Mouse (Mus musculus) hindbrain, embryonic 12.5 days (tissue): ENCODE results near the gene Nrxn2. TPM values are rescaled to one million over a fixed set of nuclear protein-coding genes. Genes with fewer than 3 reads are reported as not detected.

Source experiments
- ATAC-seq: fragments of 200-750 bp; cut with Nextera tagmentation; 2 replicates; pipeline ENCODE4 v1.8.0; 2017; ENCODE audit warnings: moderate TSS enrichment; ENCODE audit not compliant: low FRiP score
- H3K27ac ChIP-seq: fragments of 300-500 bp; sonication (generic); 2 replicates; pipeline ENCODE4 v1.5.1; 2016; ENCODE audit warnings: mild to moderate bottlenecking
- H3K27me3 ChIP-seq: fragments of 300-500 bp; sonication (generic); 2 replicates; pipeline ENCODE4 v1.6.1; 2016; ENCODE audit warnings: mild to moderate bottlenecking
- H3K36me3 ChIP-seq: fragments of 300-500 bp; sonication (generic); 2 replicates; pipeline ENCODE4 v1.6.1; 2016; ENCODE audit warnings: mild to moderate bottlenecking
- H3K4me1 ChIP-seq: fragments of 300-500 bp; sonication (generic); 2 replicates; pipeline ENCODE4 v1.6.1; 2016
- H3K4me2 ChIP-seq: fragments of 300-500 bp; sonication (generic); replicated peaks from 2 replicates; pipeline ENCODE4 v1.6.1; 2016; ENCODE audit warnings: mild to moderate bottlenecking
- H3K4me3 ChIP-seq: fragments of 300-500 bp; sonication (generic); 2 replicates; pipeline ENCODE4 v1.5.1; 2016; ENCODE audit warnings: mild to moderate bottlenecking
- H3K9ac ChIP-seq: fragments of 300-500 bp; sonication (generic); 2 replicates; pipeline ENCODE4 v1.6.1; 2016; ENCODE audit warnings: mild to moderate bottlenecking, moderate library complexity
- H3K9me3 ChIP-seq: fragments of 300-500 bp; sonication (generic); replicated peaks from 2 replicates; pipeline ENCODE4 v1.6.1; 2016; ENCODE audit warnings: mild to moderate bottlenecking
- WGBS: fragments of 180-500 bp; shearing (Covaris S2); methylation state at CpG from one replicate; pipeline ENCODE4 v1.1.7; 2016; 5-methylcytosine and 5-hydroxymethylcytosine counted together
- polyA plus RNA-seq: library from polyadenylated mRNA; unstranded; fragments of >200 nt; fragmentation: Nextera tagmentation; extraction: Ambion mirVana; gene quantifications from 2 replicates; pipeline ENCODE4 v1.2.1, GENCODE M21; 2016

Gene Nrxn2
- polyA plus RNA-seq, 1 experiment from 2014 or later: 21.3 TPM

- peaks cover 3% of the 10 kb centered on the region; the same call in 1 of the 2 replicates for H3K9me3 ChIP-seq
- WGBS: 88% methylated on average over 3 of the region's 3 CpGs
- H3K4me2 ChIP-seq: no peak overlapping the region
- no peak for ATAC-seq
- no peak overlapping the region for H3K4me3 ChIP-seq
- no peak overlapping the region for H3K9ac ChIP-seq
- H3K4me1 ChIP-seq: peaks cover 39% of the 10 kb centered on the region
- no peaks in the 10 kb centered on the region for H3K27me3 ChIP-seq
- no peak overlapping the region for H3K27ac ChIP-seq
- 0 out of 2 replicates have a peak, but pooled peaks cover 6% of the 10 kb centered on the region for H3K36me3 ChIP-seq
These were observed 48.4 kb downstream of the Nrxn2 start for GRCm38 (mm10) chr19:6466945-6467344.

- H3K27me3 ChIP-seq: no peaks in the 10 kb centered on the region
- peaks cover 3% of the 10 kb centered on the region; the same call in 1 of the 2 replicates for H3K9me3 ChIP-seq
- H3K9ac ChIP-seq: no peak overlapping the region
- WGBS: 91% methylated on average over 15 of the region's 15 CpGs
- H3K4me3 ChIP-seq: no peak overlapping the region
- H3K27ac ChIP-seq: no peak overlapping the region
- peaks cover 39% of the 10 kb centered on the region for H3K4me1 ChIP-seq
- H3K36me3 ChIP-seq: 0 out of 2 replicates have a peak, but pooled peaks cover 12% of the 10 kb centered on the region
- no peak overlapping the region for H3K4me2 ChIP-seq
- ATAC-seq: no peak
These were observed 48.9 kb downstream of the Nrxn2 start for GRCm38 (mm10) chr19:6467374-6467979.

GRCm38 (mm10) chr19:6471630-6472029, 53.1 kb downstream of the Nrxn2 start:
- Histone ChIP-seq H3K27me3 (no peaks in the 10 kb centered on the region), H3K4me3 (no peak overlapping the region), H3K36me3 (peaks cover 22% of the 10 kb centered on the region; the same call in 1 of the 2 replicates), H3K27ac (no peak overlapping the region; the same call in 1 of the 2 replicates), H3K4me2 (no peak overlapping the region), H3K9me3 (peaks cover 3% of the 10 kb centered on the region; the same call in 1 of the 2 replicates), H3K9ac (no peak overlapping the region), H3K4me1 (peaks cover 18% of the 10 kb centered on the region)
- 76% methylated on average over 4 of the region's 5 CpGs for WGBS
- no peak for ATAC-seq

- ATAC-seq: no peak
These were observed 54.3 kb downstream of the Nrxn2 start for GRCm38 (mm10) chr19:6472821-6473220.

GRCm38 (mm10) chr19:6474706-6475105, 56.2 kb downstream of the Nrxn2 start:
- H3K9me3 ChIP-seq: no peaks in the 10 kb centered on the region
- no peak for ATAC-seq
- no peak overlapping the region for H3K27ac ChIP-seq
- no peak overlapping the region for H3K4me3 ChIP-seq
- no peak overlapping the region for H3K4me2 ChIP-seq
- WGBS: 36% methylated on average over 15 of the region's 15 CpGs
- no peak overlapping the region for H3K9ac ChIP-seq
- no peaks in the 10 kb centered on the region for H3K27me3 ChIP-seq
- H3K36me3 ChIP-seq: peaks cover 32% of the 10 kb centered on the region
- peaks cover 10% of the 10 kb centered on the region for H3K4me1 ChIP-seq

More at GRCm38 (mm10) chr19:6472821-6473220, 54.3 kb downstream of the Nrxn2 start:
- no peak overlapping the region for H3K27ac ChIP-seq
- no peak overlapping the region for H3K4me2 ChIP-seq
- no peaks in the 10 kb centered on the region for H3K27me3 ChIP-seq
- no peak overlapping the region for H3K9ac ChIP-seq
- peaks cover 18% of the 10 kb centered on the region for H3K4me1 ChIP-seq
- WGBS: 88% methylated on average over 9 of the region's 9 CpGs
- H3K4me3 ChIP-seq: no peak overlapping the region
- H3K36me3 ChIP-seq: peaks cover 28% of the 10 kb centered on the region
- H3K9me3 ChIP-seq: no peaks in the 10 kb centered on the region

GRCm38 (mm10) chr19:6475129-6475528, 56.6 kb downstream of the Nrxn2 start:
- WGBS: 29% methylated on average over 5 of the region's 5 CpGs
- H3K36me3 ChIP-seq: peaks cover 32% of the 10 kb centered on the region
- no peak overlapping the region for H3K9ac ChIP-seq
- H3K27me3 ChIP-seq: no peaks in the 10 kb centered on the region
- no peaks in the 10 kb centered on the region for H3K9me3 ChIP-seq
- ATAC-seq: no peak
- peaks cover 10% of the 10 kb centered on the region; the same call in 1 of the 2 replicates for H3K4me1 ChIP-seq
- no peak overlapping the region for H3K27ac ChIP-seq
- H3K4me2 ChIP-seq: no peak overlapping the region
- no peak overlapping the region for H3K4me3 ChIP-seq

GRCm38 (mm10) chr19:6477007-6477406, 58.5 kb downstream of the Nrxn2 start:
- Histone ChIP-seq H3K36me3 (peaks cover 33% of the 10 kb centered on the region), H3K9ac (no peak overlapping the region), H3K27ac (no peak overlapping the region), H3K4me3 (no peak overlapping the region), H3K27me3 (no peaks in the 10 kb centered on the region), H3K4me2 (no peak overlapping the region), H3K4me1 (peaks cover 10% of the 10 kb centered on the region; the same call in 1 of the 2 replicates), H3K9me3 (no peaks in the 10 kb centered on the region)
- WGBS: 56% methylated on average over 4 of the region's 4 CpGs
- ATAC-seq: no peak

GRCm38 (mm10) chr19:6478566-6478965, 60.0 kb downstream of the Nrxn2 start:
- peaks cover 10% of the 10 kb centered on the region; the same call in 1 of the 2 replicates for H3K4me1 ChIP-seq
- WGBS: 87% methylated on average over 2 of the region's 2 CpGs
- H3K27me3 ChIP-seq: no peaks in the 10 kb centered on the region
- no peak overlapping the region for H3K4me2 ChIP-seq
- H3K9ac ChIP-seq: no peak overlapping the region
- ATAC-seq: no peak
- H3K27ac ChIP-seq: no peak overlapping the region
- H3K9me3 ChIP-seq: no peaks in the 10 kb centered on the region
- peaks cover 27% of the 10 kb centered on the region for H3K36me3 ChIP-seq
- no peak overlapping the region for H3K4me3 ChIP-seq

GRCm38 (mm10) chr19:6482886-6483285, 64.4 kb downstream of the Nrxn2 start:
- Histone ChIP-seq H3K4me3 (no peak overlapping the region), H3K36me3 (peaks cover 15% of the 10 kb centered on the region), H3K4me1 (peaks cover 12% of the 10 kb centered on the region; the same call in 1 of the 2 replicates), H3K9ac (no peak overlapping the region), H3K9me3 (no peaks in the 10 kb centered on the region), H3K27me3 (peaks cover 3% of the 10 kb centered on the region; the same call in 1 of the 2 replicates), H3K4me2 (no peak overlapping the region), H3K27ac (no peak overlapping the region)
- ATAC-seq: no peak
- 74% methylated on average over 6 of the region's 6 CpGs for WGBS

- Histone ChIP-seq H3K27ac (no peak overlapping the region), H3K9me3 (no peaks in the 10 kb centered on the region), H3K9ac (no peak overlapping the region), H3K36me3 (peaks cover 11% of the 10 kb centered on the region; the same call in 1 of the 2 replicates), H3K27me3 (peaks cover 3% of the 10 kb centered on the region), H3K4me3 (no peak overlapping the region), H3K4me2 (no peak overlapping the region), H3K4me1 (peaks cover 12% of the 10 kb centered on the region; the same call in 1 of the 2 replicates)
- ATAC-seq: no peak
- WGBS: 86% methylated on average over 13 of the region's 13 CpGs
These were observed 66.6 kb downstream of the Nrxn2 start for GRCm38 (mm10) chr19:6485059-6485630.

- peak; percentile 32; the same call in 1 of the 2 replicates for ATAC-seq
- Histone ChIP-seq H3K4me1 (peaks cover 28% of the 10 kb centered on the region), H3K9me3 (no peaks in the 10 kb centered on the region), H3K4me3 (no peak overlapping the region), H3K36me3 (no peaks in the 10 kb centered on the region), H3K4me2 (no peak overlapping the region), H3K9ac (no peak overlapping the region), H3K27ac (no peak overlapping the region), H3K27me3 (peaks cover 4% of the 10 kb centered on the region)
- 0% methylated on average over 4 of the region's 4 CpGs for WGBS
These were observed 70.5 kb downstream of the Nrxn2 start for GRCm38 (mm10) chr19:6489030-6489429.

GRCm38 (mm10) chr19:6491538-6491937, 73.0 kb downstream of the Nrxn2 start:
- Histone ChIP-seq H3K4me1 (peaks cover 42% of the 10 kb centered on the region), H3K9ac (no peak overlapping the region), H3K4me3 (no peak overlapping the region), H3K36me3 (no peaks in the 10 kb centered on the region), H3K9me3 (no peaks in the 10 kb centered on the region), H3K27me3 (peaks cover 27% of the 10 kb centered on the region), H3K27ac (no peak overlapping the region), H3K4me2 (no peak overlapping the region)
- ATAC-seq: no peak
- 85% methylated on average over 8 of the region's 8 CpGs for WGBS
